Mouse (Mus musculus): ENCODE measurements around the gene 4930539E08Rik. TPM values are rescaled to one million over a fixed set of nuclear protein-coding genes. Genes with fewer than 3 reads are reported as not detected.

4930539E08Rik gene
- polyA plus RNA-seq, 1 experiment from 2014 or later: 0.27 TPM

- WGBS: 79% methylated on average over 10 of the region's 11 CpGs
- Histone ChIP-seq H3K4me1 (no peaks in the 10 kb centered on the region), H3K9ac (no peak overlapping the region), H3K4me2 (no peak overlapping the region), H3K27ac (no peak overlapping the region), H3K27me3 (no peaks in the 10 kb centered on the region), H3K36me3 (no peaks in the 10 kb centered on the region), H3K9me3 (no peaks in the 10 kb centered on the region), H3K4me3 (no peak overlapping the region)
- ATAC-seq (ENCODE audit: insufficient number of reproducible peaks, low FRiP score, low TSS enrichment, low read depth): no peak
Observed at GRCm38 (mm10) chr17:28942101-28942500, 27.0 kb upstream of the 4930539E08Rik start.

- WGBS: 94% methylated on average over 25 of the region's 25 CpGs
- H3K9ac ChIP-seq: no peak overlapping the region
- H3K36me3 ChIP-seq: no peaks in the 10 kb centered on the region
- H3K4me1 ChIP-seq: no peaks in the 10 kb centered on the region
- H3K9me3 ChIP-seq: no peaks in the 10 kb centered on the region; the same call in 1 of the 2 replicates
- no peak overlapping the region for H3K4me3 ChIP-seq
- H3K4me2 ChIP-seq: no peak overlapping the region
- no peak for ATAC-seq (ENCODE audit: insufficient number of reproducible peaks, low FRiP score, low TSS enrichment, low read depth)
- H3K27me3 ChIP-seq: no peaks in the 10 kb centered on the region
- no peak overlapping the region for H3K27ac ChIP-seq
Observed at GRCm38 (mm10) chr17:28940776-28941555, 25.8 kb upstream of the 4930539E08Rik start.

GRCm38 (mm10) chr17:28936622-28937345, 21.7 kb upstream of the 4930539E08Rik start:
- H3K27ac ChIP-seq: no peak overlapping the region
- no peaks in the 10 kb centered on the region for H3K27me3 ChIP-seq
- H3K9me3 ChIP-seq: no peaks in the 10 kb centered on the region; the same call in 1 of the 2 replicates
- H3K4me2 ChIP-seq: no peak overlapping the region
- 83% methylated on average over 10 of the region's 10 CpGs for WGBS
- H3K9ac ChIP-seq: no peak overlapping the region
- no peaks in the 10 kb centered on the region for H3K4me1 ChIP-seq
- no peak overlapping the region for H3K4me3 ChIP-seq
- H3K36me3 ChIP-seq: no peaks in the 10 kb centered on the region
- no peak for ATAC-seq (ENCODE audit: insufficient number of reproducible peaks, low FRiP score, low TSS enrichment, low read depth)

- Histone ChIP-seq H3K27me3 (no peaks in the 10 kb centered on the region), H3K36me3 (no peaks in the 10 kb centered on the region), H3K27ac (no peak overlapping the region), H3K9ac (no peak overlapping the region), H3K4me2 (no peak overlapping the region), H3K4me1 (no peaks in the 10 kb centered on the region), H3K4me3 (no peak overlapping the region), H3K9me3 (no peaks in the 10 kb centered on the region; the same call in 1 of the 2 replicates)
- 89% methylated on average over 7 of the region's 7 CpGs for WGBS
- no peak for ATAC-seq (ENCODE audit: insufficient number of reproducible peaks, low FRiP score, low TSS enrichment, low read depth)
Observed at GRCm38 (mm10) chr17:28936133-28936532, 21.0 kb upstream of the 4930539E08Rik start.

- H3K4me1 ChIP-seq: peaks cover 10% of the 10 kb centered on the region
- no peak overlapping the region for H3K9ac ChIP-seq
- no peaks in the 10 kb centered on the region for H3K36me3 ChIP-seq
- H3K9me3 ChIP-seq: no peaks in the 10 kb centered on the region; the same call in 1 of the 2 replicates
- no peak overlapping the region for H3K27ac ChIP-seq
- H3K4me2 ChIP-seq: no peak overlapping the region
- H3K4me3 ChIP-seq: no peak overlapping the region
- WGBS: 67% methylated on average over 19 of the region's 19 CpGs
- ATAC-seq (ENCODE audit: insufficient number of reproducible peaks, low FRiP score, low TSS enrichment, low read depth): no peak
- no peaks in the 10 kb centered on the region for H3K27me3 ChIP-seq
Observed at GRCm38 (mm10) chr17:28934120-28934916, 19.2 kb upstream of the 4930539E08Rik start.

GRCm38 (mm10) chr17:28932274-28932673, 17.1 kb upstream of the 4930539E08Rik start:
- no peak overlapping the region for H3K9ac ChIP-seq
- H3K9me3 ChIP-seq: no peaks in the 10 kb centered on the region; the same call in 1 of the 2 replicates
- no peak for ATAC-seq (ENCODE audit: insufficient number of reproducible peaks, low FRiP score, low TSS enrichment, low read depth)
- 86% methylated on average over 4 of the region's 4 CpGs for WGBS
- H3K36me3 ChIP-seq: no peaks in the 10 kb centered on the region
- no peak overlapping the region for H3K27ac ChIP-seq
- H3K4me3 ChIP-seq: no peak overlapping the region
- H3K4me1 ChIP-seq: peaks cover 10% of the 10 kb centered on the region
- H3K4me2 ChIP-seq: no peak overlapping the region
- H3K27me3 ChIP-seq: no peaks in the 10 kb centered on the region

- H3K4me2 ChIP-seq: no peak overlapping the region
- peak overlapping the region; percentile 55; the same call in 1 of the 2 replicates for H3K27ac ChIP-seq
- no peak overlapping the region for H3K9ac ChIP-seq
- H3K36me3 ChIP-seq: no peaks in the 10 kb centered on the region
- ATAC-seq (ENCODE audit: insufficient number of reproducible peaks, low FRiP score, low TSS enrichment, low read depth): no peak
- peaks cover 10% of the 10 kb centered on the region for H3K4me1 ChIP-seq
- H3K9me3 ChIP-seq: no peaks in the 10 kb centered on the region; the same call in 1 of the 2 replicates
- WGBS: 88% methylated on average over 18 of the region's 18 CpGs
- no peak overlapping the region for H3K4me3 ChIP-seq
- H3K27me3 ChIP-seq: no peaks in the 10 kb centered on the region
Observed at GRCm38 (mm10) chr17:28931436-28932211, 16.5 kb upstream of the 4930539E08Rik start.

- WGBS: 13% methylated on average over 14 of the region's 14 CpGs
- H3K4me3 ChIP-seq: no peak overlapping the region
- no peak overlapping the region for H3K9ac ChIP-seq
- no peaks in the 10 kb centered on the region for H3K36me3 ChIP-seq
- H3K4me2 ChIP-seq: peak overlapping the region; percentile 4; the same call in 1 of the 2 replicates
- H3K4me1 ChIP-seq: peaks cover 12% of the 10 kb centered on the region
- no peaks in the 10 kb centered on the region for H3K9me3 ChIP-seq
- no peaks in the 10 kb centered on the region for H3K27me3 ChIP-seq
- peak overlapping the region; percentile 63 for H3K27ac ChIP-seq
- peak; percentile 71 for ATAC-seq (ENCODE audit: insufficient number of reproducible peaks, low FRiP score, low TSS enrichment, low read depth)
Observed at GRCm38 (mm10) chr17:28930392-28931074, 15.4 kb upstream of the 4930539E08Rik start.

- no peaks in the 10 kb centered on the region for H3K9me3 ChIP-seq
- no peak for ATAC-seq (ENCODE audit: insufficient number of reproducible peaks, low FRiP score, low TSS enrichment, low read depth)
- WGBS: 92% methylated on average over 4 of the region's 4 CpGs
- no peak overlapping the region for H3K4me3 ChIP-seq
- H3K36me3 ChIP-seq: no peaks in the 10 kb centered on the region
- H3K9ac ChIP-seq: no peak overlapping the region
- peaks cover 12% of the 10 kb centered on the region for H3K4me1 ChIP-seq
- H3K4me2 ChIP-seq: no peak overlapping the region
- H3K27ac ChIP-seq: no peak overlapping the region
- H3K27me3 ChIP-seq: no peaks in the 10 kb centered on the region
Observed at GRCm38 (mm10) chr17:28929369-28929768, 14.2 kb upstream of the 4930539E08Rik start.

- Histone ChIP-seq H3K9me3 (no peaks in the 10 kb centered on the region), H3K4me3 (no peak overlapping the region), H3K4me1 (peaks cover 12% of the 10 kb centered on the region), H3K4me2 (no peak overlapping the region), H3K27ac (no peak overlapping the region), H3K36me3 (no peaks in the 10 kb centered on the region), H3K9ac (no peak overlapping the region), H3K27me3 (no peaks in the 10 kb centered on the region)
- ATAC-seq (ENCODE audit: insufficient number of reproducible peaks, low FRiP score, low TSS enrichment, low read depth): no peak
- 71% methylated on average over 9 of the region's 9 CpGs for WGBS
Observed at GRCm38 (mm10) chr17:28928004-28928403, 12.9 kb upstream of the 4930539E08Rik start.
